Mouse (Mus musculus) CH12.LX (cell line): ENCODE results near the gene Tnni2. TPM values are rescaled to one million over a fixed set of nuclear protein-coding genes. Genes with fewer than 3 reads are reported as not detected.

Experiments
- DNase-seq: peaks from one replicate; pipeline ENCODE4 v3.0.0-alpha.2; 2013; ENCODE audit errors: extremely low read depth
- H3K27ac ChIP-seq: 2 replicates; pipeline ENCODE4 v1.5.1; 2012; ENCODE audit warnings: low read depth, mild to moderate bottlenecking, control low read depth, moderate library complexity; ENCODE audit not compliant: insufficient read depth
- H3K27me3 ChIP-seq: replicated peaks from 2 replicates; pipeline ENCODE3; 2012; ENCODE audit warnings: inconsistent platforms
- H3K36me3 ChIP-seq, 2 experiments: replicated peaks in 1 of 2; 2 replicates each; pipeline versions ENCODE3 to v1.6.1; 2012; ENCODE audit warnings: inconsistent platforms in 1 of 2, low read length in 1 of 2, mild to moderate bottlenecking in 1 of 2, mixed read lengths in 1 of 2, moderate library complexity in 1 of 2; ENCODE audit not compliant: control insufficient read depth in 1 of 2, insufficient read depth in 1 of 2
- H3K4me1 ChIP-seq, 2 experiments: 2 replicates each; pipeline ENCODE4 v1.6.1; 2012; ENCODE audit warnings: inconsistent platforms in 1 of 2, moderate library complexity in 1 of 2; ENCODE audit not compliant: insufficient read depth in 2 of 2, control insufficient read depth in 1 of 2
- H3K4me2 ChIP-seq: 2 replicates; pipeline ENCODE4 v1.6.1; 2012; ENCODE audit warnings: low read depth, mild to moderate bottlenecking, control low read depth; ENCODE audit not compliant: poor library complexity, insufficient read depth, severe bottlenecking
- H3K4me3 ChIP-seq, 3 experiments: fragments of 150-350 bp in 1 of 3; sonication (generic) in 1 of 3; replicated peaks in 1 of 3; 2 replicates each; pipeline versions ENCODE3 to v1.5.1; 2011 to 2012; ENCODE audit warnings: low read depth in 2 of 3, low read length in 2 of 3, mild to moderate bottlenecking in 2 of 3, moderate library complexity in 2 of 3, control low read depth in 1 of 3, improper control_type of control experiment in 1 of 3, inconsistent platforms in 1 of 3, mixed read lengths in 1 of 3; ENCODE audit not compliant: poor library complexity in 1 of 3
- H3K79me2 ChIP-seq: replicated peaks from 2 replicates; pipeline ENCODE4 v1.6.1; 2012; ENCODE audit warnings: mild to moderate bottlenecking, moderate library complexity; ENCODE audit not compliant: control insufficient read depth, poor library complexity, insufficient read depth, severe bottlenecking; ENCODE audit errors: extremely low read depth
- H3K9ac ChIP-seq: 2 replicates; pipeline ENCODE4 v1.6.1; 2012; ENCODE audit warnings: low read depth, mild to moderate bottlenecking, control low read depth, moderate library complexity; ENCODE audit not compliant: insufficient read depth
- H3K9me3 ChIP-seq: replicated peaks from 2 replicates; pipeline ENCODE3; 2012; ENCODE audit warnings: low read length, inconsistent platforms, mixed read lengths
- CHD1 ChIP-seq: IDR thresholded peaks from 2 replicates; pipeline ENCODE4 v1.6.1; 2012; ENCODE audit warnings: low read depth, low read length, improper control_type of control experiment, inconsistent platforms
- CTCF ChIP-seq, 2 experiments: IDR thresholded peaks in 1 of 2; conservative IDR thresholded peaks in 1 of 2; 2 replicates each; pipeline ENCODE4 v1.5.1; 2011 to 2012; ENCODE audit warnings: low read depth in 2 of 2, low read length in 2 of 2, improper control_type of control experiment in 1 of 2, inconsistent platforms in 1 of 2, mild to moderate bottlenecking in 1 of 2, moderate library complexity in 1 of 2
- ELF1 ChIP-seq: IDR thresholded peaks from 2 replicates; pipeline ENCODE4 v1.6.1; 2014; ENCODE audit warnings: low read depth, mild to moderate bottlenecking, inconsistent platforms, low read length, improper control_type of control experiment
- EP300 ChIP-seq: IDR thresholded peaks from 2 replicates; pipeline ENCODE4 v1.6.1; 2011; ENCODE audit warnings: low read length, improper control_type of control experiment
- HCFC1 ChIP-seq: IDR thresholded peaks from 2 replicates; pipeline ENCODE4 v1.6.1; 2012; ENCODE audit warnings: low read depth, mild to moderate bottlenecking, inconsistent platforms, low read length, improper control_type of control experiment
- JUN ChIP-seq: IDR thresholded peaks from 2 replicates; pipeline ENCODE4 v1.6.1; 2011; ENCODE audit warnings: low read depth, mild to moderate bottlenecking, low read length, improper control_type of control experiment, moderate library complexity; ENCODE audit not compliant: insufficient read depth
- JUND ChIP-seq: conservative IDR thresholded peaks from 2 replicates; pipeline ENCODE4 v1.6.1; 2011; ENCODE audit warnings: low read depth, low read length, improper control_type of control experiment
- KAT2A ChIP-seq: IDR thresholded peaks from 2 replicates; pipeline ENCODE4 v1.6.1; 2012; ENCODE audit warnings: low read length, improper control_type of control experiment, inconsistent platforms; ENCODE audit not compliant: insufficient replicate concordance
- MAFK ChIP-seq: IDR thresholded peaks from 2 replicates; pipeline ENCODE4 v1.6.1; 2011; ENCODE audit warnings: low read length, improper control_type of control experiment; ENCODE audit not compliant: insufficient replicate concordance
- MAZ ChIP-seq: IDR thresholded peaks from 2 replicates; pipeline ENCODE4 v1.6.1; 2012; ENCODE audit warnings: low read depth, mild to moderate bottlenecking, inconsistent platforms, low read length, improper control_type of control experiment, moderate library complexity
- MEF2A ChIP-seq: IDR thresholded peaks from 2 replicates; pipeline ENCODE4 v1.6.1; 2014; ENCODE audit warnings: low read depth, mild to moderate bottlenecking, inconsistent platforms, low read length, improper control_type of control experiment, borderline replicate concordance
- MXI1 ChIP-seq: IDR thresholded peaks from 2 replicates; pipeline ENCODE4 v1.6.1; 2011; ENCODE audit warnings: mild to moderate bottlenecking, low read depth, low read length, improper control_type of control experiment
- NELFE ChIP-seq: IDR thresholded peaks from 2 replicates; pipeline ENCODE4 v1.6.1; 2011; ENCODE audit warnings: low read depth, low read length, improper control_type of control experiment
- PAX5 ChIP-seq: IDR thresholded peaks from 2 replicates; pipeline ENCODE4 v1.6.1; 2012; ENCODE audit warnings: low read length, inconsistent platforms, mixed read lengths
- RAD21 ChIP-seq: IDR thresholded peaks from 2 replicates; pipeline ENCODE4 v1.6.1; 2011; ENCODE audit warnings: low read depth, mild to moderate bottlenecking, low read length, improper control_type of control experiment, moderate library complexity
- SIN3A ChIP-seq: IDR thresholded peaks from 2 replicates; pipeline ENCODE4 v1.6.1; 2012; ENCODE audit warnings: low read length, improper control_type of control experiment, inconsistent platforms
- SMC3 ChIP-seq: IDR thresholded peaks from 2 replicates; pipeline ENCODE4 v1.6.1; 2011; ENCODE audit warnings: low read depth, low read length, improper control_type of control experiment
- TCF12 ChIP-seq: IDR thresholded peaks from 2 replicates; pipeline ENCODE4 v1.6.1; 2014; ENCODE audit warnings: low read depth, mild to moderate bottlenecking, inconsistent platforms, low read length, improper control_type of control experiment
- USF2 ChIP-seq: conservative IDR thresholded peaks from 2 replicates; pipeline ENCODE4 v1.6.1; 2011; ENCODE audit warnings: low read depth, low read length, improper control_type of control experiment
- ZKSCAN1 ChIP-seq: IDR thresholded peaks from 2 replicates; pipeline ENCODE4 v1.6.1; 2012; ENCODE audit warnings: low read depth, inconsistent platforms, low read length, improper control_type of control experiment, borderline replicate concordance
- ZMIZ1 ChIP-seq: IDR thresholded peaks from 2 replicates; pipeline ENCODE4 v1.6.1; 2012; ENCODE audit warnings: low read depth, mild to moderate bottlenecking, inconsistent platforms, low read length, improper control_type of control experiment
- ZNF384 ChIP-seq: IDR thresholded peaks from 2 replicates; pipeline ENCODE4 v1.6.1; 2012; ENCODE audit warnings: low read depth, low read length, improper control_type of control experiment, inconsistent platforms
- dilution Hi-C: fragments of 300-500 bp; cut with MboI; formaldehyde crosslinking; loops from 2 replicates; pipeline ENCODE4 v1.14.3; 2020; ENCODE audit warnings: low sequenced_read_pairs; ENCODE audit not compliant: extremely low pct_unique_long_range_greater_than_20kb, extremely low pct_ligation_motif_present
- in situ Hi-C: fragments of 300-500 bp; cut with MboI; formaldehyde crosslinking; loops from 3 replicates; pipeline ENCODE4 v1.14.3; 2019; ENCODE audit warnings: low sequenced_read_pairs, low pct_ligation_motif_present, low pct_unique_long_range_greater_than_20kb, mixed read lengths
- polyA plus RNA-seq: library from polyadenylated mRNA; unstranded; fragments of >175 nt; gene quantifications from 2 replicates; pipeline ENCODE4 v1.2.1, GENCODE M21; 2012; ENCODE audit warnings: low read depth; ENCODE audit not compliant: insufficient read length
- total RNA-seq, 2 experiments: library from RNA; depleted of rRNA; stranded (reverse); fragments of 300-350 nt in 1 of 2; fragments of >200 nt in 1 of 2; gene quantifications; 2 replicates each; pipeline ENCODE4 v1.2.3; 2012 to 2014

The Tnni2 gene
- total and polyA plus RNA-seq, 3 experiments = 35.0 to 88.1 (median 74.0) TPM

DNA sequence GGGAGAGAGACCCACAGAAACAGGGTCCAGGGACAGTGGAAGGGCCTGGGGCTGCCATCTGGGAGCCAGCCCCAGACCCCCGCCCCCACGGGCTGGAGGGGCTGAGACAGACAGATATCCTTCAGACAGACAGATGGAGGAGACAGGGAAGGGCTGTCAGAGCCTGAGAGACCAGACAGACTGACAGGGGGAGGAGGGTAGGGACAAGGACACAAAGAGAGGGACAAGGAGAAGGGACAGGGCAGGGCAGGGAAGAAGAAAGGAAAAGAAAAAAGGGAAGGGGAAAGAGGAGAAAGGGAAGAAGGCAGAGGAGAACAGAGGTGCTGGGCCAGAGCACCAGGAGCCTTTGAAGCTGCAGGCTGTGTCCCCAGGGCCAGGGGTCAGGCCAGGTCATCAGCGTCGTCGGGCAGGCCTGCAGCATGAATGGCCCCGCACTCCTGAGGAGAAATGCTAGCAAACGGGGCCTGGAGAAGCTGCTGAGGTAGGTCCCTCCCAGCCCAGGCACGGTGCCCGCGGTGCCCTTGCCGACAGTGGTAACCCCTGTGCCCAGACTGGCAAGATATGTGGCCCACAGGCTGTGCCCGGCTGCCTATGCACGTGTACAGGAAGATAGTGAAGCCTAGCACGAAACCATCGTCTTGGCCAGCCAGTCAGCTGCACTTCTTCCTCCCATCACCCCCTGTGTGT lies 30.4 kb downstream of the Tnni2 start:
- no peak overlapping the region for H3K27ac ChIP-seq
- no peak overlapping the region for H3K4me3 ChIP-seq
- peaks cover 61 to 97% of the 10 kb centered on the region in 2 experiments for H3K36me3 ChIP-seq
- H3K9ac ChIP-seq = no peak overlapping the region
- no peak for TF ChIP-seq SIN3A
- no peak for TF ChIP-seq CTCF (conservative IDR thresholded peaks at IDR 0.05 in 1 of 2, IDR thresholded peaks at IDR 0.05 in 1 of 2; ENCODE audit: low read depth in 2 of 2, low read length in 2 of 2)
- no peak for TF ChIP-seq RAD21
- no peak for TF ChIP-seq ZNF384
- no peak for TF ChIP-seq MXI1
- no peak for TF ChIP-seq NELFE
- TF ChIP-seq KAT2A = no peak
- TF ChIP-seq HCFC1 = no peak
- TF ChIP-seq ZMIZ1 = no peak
- TF ChIP-seq PAX5 = no peak
- TF ChIP-seq USF2 = no peak
- TF ChIP-seq TCF12 = no peak
- no peak for TF ChIP-seq CHD1
- no peak overlapping the region for H3K4me2 ChIP-seq
- dilution Hi-C loops = no loop called here
- no peaks in the 10 kb centered on the region for H3K9me3 ChIP-seq
- H3K27me3 ChIP-seq = no peaks in the 10 kb centered on the region
- H3K4me1 ChIP-seq = peaks cover 10 to 94% of the 10 kb centered on the region in 2 experiments
- in situ Hi-C loops = loop anchor here (25.0 kb wide), 1 partner anchor 540 kb away; the partner anchor contains the start of gene Tspan32
- no peak for DNase-seq
- H3K79me2 ChIP-seq = peaks cover 50% of the 10 kb centered on the region

DNA sequence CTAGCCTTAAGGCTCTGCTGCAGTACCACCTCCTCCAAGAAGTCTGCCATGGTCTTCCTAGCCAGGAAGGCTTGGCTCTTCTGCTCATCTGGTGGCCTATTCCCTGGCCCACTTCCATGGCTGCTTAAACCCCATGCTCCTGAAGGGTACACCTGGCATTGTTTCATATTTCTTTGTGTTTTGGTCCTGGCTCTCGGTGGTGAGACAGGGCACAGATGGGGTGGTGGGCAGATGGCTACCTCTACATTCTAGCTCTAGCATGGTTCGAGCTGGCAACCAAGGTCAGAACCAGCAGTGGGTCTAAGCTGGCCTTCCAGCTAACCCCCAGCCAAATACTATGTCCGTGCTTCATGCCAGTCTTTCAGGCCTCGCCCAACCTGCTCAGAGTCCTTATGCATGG lies 31.3 kb downstream of the Tnni2 start:
- H3K27ac ChIP-seq = no peak overlapping the region
- no peak overlapping the region for H3K4me3 ChIP-seq
- H3K4me1 ChIP-seq = peaks cover 10 to 92% of the 10 kb centered on the region in 2 experiments
- dilution Hi-C loops (no loop called here), in situ Hi-C loops (loop anchor here (25.0 kb wide), 1 partner anchor 539 kb away; the partner anchor contains the start of gene Tspan32)
- no peak for DNase-seq
- H3K9me3 ChIP-seq = no peaks in the 10 kb centered on the region
- H3K27me3 ChIP-seq = no peaks in the 10 kb centered on the region
- H3K36me3 ChIP-seq = peaks cover 60 to 97% of the 10 kb centered on the region in 2 experiments
- H3K79me2 ChIP-seq = peaks cover 48% of the 10 kb centered on the region
- no peak overlapping the region for H3K9ac ChIP-seq
- no peak overlapping the region for H3K4me2 ChIP-seq
- no peak for TF ChIP-seq MXI1
- TF ChIP-seq MEF2A = no peak
- no peak for TF ChIP-seq CHD1
- no peak for TF ChIP-seq SIN3A
- TF ChIP-seq CTCF (conservative IDR thresholded peaks at IDR 0.05 in 1 of 2, IDR thresholded peaks at IDR 0.05 in 1 of 2; ENCODE audit: low read depth in 2 of 2, low read length in 2 of 2) = no peak
- TF ChIP-seq MAZ = no peak
- no peak for TF ChIP-seq TCF12
- TF ChIP-seq MAFK = no peak
- no peak for TF ChIP-seq USF2
- no peak for TF ChIP-seq PAX5
- no peak for TF ChIP-seq ZMIZ1
- TF ChIP-seq ZKSCAN1 = no peak
- TF ChIP-seq ELF1 = no peak
- no peak for TF ChIP-seq SMC3
- TF ChIP-seq JUN = no peak
- no peak for TF ChIP-seq ZNF384
- TF ChIP-seq JUND = no peak
- TF ChIP-seq HCFC1 = no peak
- no peak for TF ChIP-seq EP300
- TF ChIP-seq, all 38 proteins: peak for 0
